Mouse (Mus musculus): Measurements from ENCODE around the gene Olfr837.
"Not testable (repeated sequence)": the region's sequence is repeated elsewhere in the genome, so short reads cannot be mapped to it uniquely, and the experiment has no call there.

The Olfr837 gene

DNA sequence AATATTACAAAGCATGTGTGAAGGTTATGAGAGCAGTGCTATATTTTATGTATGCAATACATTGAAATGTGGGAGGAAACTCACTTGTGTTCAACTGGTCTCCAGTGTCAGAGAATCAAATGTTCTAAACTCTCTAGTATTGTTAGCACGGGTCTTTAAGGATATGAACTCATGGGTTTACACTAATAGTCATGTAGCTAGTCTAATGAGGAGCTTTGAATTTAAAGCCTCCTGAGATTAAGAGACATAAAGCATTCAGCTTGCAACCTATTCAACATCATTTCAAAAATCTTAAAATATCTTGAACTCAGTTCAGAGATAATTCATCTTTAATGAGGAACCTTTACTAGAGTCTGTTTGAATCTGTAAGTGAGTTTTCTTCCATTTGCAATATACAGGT is at the start of gene Olfr837:
Gene Olfr837 (plus strand): TSS at position 301 of the 400 bp plus-strand sequence.
- no peak for DNase-seq (ENCODE audit: low read depth, low spot score)

DNA sequence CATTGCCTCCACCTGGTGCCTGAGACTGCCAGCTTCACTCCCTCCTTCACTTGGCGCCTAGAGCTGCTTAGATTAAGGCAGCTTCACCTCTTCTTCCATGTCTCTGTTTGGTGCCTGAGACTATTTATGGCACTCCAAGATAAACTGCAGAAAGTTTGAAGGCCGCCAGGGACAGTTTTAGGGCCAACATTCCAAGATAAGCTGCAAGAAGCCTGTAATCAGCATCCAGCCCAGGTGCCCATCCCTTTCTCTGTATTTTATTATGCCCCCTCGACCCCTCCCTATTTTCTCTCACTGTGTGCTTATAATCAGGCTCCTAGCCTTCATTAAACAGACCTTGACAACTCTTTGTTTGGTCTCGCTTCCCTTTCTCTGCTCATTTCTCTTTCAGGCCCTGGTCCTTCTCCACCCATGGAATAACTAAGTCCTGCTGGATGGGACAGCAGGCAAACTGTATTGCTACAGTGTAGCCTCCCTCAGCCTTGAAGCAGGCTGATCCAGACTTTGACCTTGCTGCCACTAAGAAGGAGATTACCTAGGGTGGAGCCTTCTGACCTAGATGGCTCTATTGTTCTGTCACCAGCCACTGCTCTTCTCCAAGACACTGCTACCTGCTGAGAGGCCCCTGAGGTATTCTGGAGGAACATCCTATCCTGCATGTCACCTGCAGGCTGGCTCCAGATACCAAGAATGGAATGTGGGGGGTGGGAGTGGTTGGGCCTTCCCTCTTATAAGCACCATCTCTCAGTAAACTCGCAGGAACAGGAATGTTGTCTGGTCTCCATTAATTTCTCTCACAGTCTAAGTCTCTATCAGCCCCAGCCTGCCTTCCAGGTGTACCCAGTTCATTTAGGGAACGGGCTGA is 43.0 kb upstream of the Olfr837 start:
- not testable (repeated sequence) for DNase-seq (ENCODE audit: low read depth, low spot score)

DNA sequence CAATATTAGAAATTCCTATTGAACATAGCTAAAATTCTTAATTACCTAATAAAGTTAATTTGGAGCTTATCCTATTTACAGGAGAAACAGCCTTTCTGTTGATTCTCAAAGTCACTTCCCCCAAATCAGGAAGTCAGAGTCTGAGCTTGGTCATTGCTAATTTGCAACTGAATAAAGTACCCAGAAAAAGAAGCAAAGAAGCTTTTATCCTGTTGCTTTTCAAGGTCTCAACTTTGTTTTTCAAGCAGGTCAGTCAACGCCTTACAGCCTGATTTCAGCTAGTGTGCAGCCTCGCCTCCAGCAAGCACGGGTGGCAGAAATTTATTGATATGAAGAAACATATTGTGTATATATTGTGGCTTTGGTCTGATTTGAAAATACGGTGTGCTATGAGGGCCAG is 38.8 kb upstream of the Olfr837 start:
- no peak for DNase-seq (ENCODE audit: low read depth, low spot score)

DNA sequence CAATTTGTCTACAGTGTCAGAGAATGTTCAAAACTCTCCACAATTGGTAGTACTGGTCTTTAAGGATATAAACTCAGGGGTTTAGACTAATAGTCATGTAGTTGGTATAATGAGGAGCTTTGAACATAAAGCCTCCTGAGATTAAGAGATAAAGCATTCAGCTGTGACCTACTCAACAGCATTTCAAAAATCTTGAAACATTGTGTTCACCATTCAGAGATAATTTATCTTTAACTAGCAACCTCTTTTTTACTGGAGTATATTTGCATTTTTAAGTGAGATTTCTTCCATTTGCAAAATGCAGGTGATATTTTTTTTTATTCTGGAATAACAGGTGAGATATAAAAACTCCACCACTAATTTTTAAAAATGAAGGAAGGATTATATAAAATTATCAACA is 16.0 kb upstream of the Olfr837 start, which contains the start of gene Olfr836:
Gene Olfr836 (plus strand): TSS at position 301 of the 400 bp plus-strand sequence.
- DNase-seq (ENCODE audit: low read depth, low spot score): no peak

DNA sequence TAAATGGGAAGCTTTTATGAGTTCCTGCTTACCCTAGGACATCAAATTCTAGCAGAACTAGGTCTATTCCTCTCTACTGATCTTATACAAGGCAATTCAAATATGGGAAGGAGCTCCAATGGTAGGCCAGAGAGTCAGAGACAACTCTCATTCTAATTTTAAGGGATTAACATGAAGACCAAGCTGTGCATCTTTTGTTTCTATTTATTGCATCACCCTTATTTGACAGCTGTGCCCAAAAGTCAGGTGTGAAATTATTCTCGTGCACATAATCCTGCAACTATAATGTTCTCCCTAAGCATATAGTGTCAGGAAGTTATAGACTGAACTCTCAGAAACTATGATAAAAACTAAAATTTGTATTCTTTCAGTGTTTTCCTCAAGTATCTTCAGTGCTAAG is 41.1 kb downstream of the Olfr837 start, which contains the start of gene Olfr839-ps1:
Gene Olfr839-ps1 (minus strand): TSS at position 101 of the 400 bp plus-strand sequence.
- no peak for DNase-seq (ENCODE audit: low read depth, low spot score)

Data from skeletal muscle tissue, adult 2 months (tissue).